Mouse (Mus musculus): ENCODE measurements around the gene Eef1a2. TPM values are rescaled to one million over a fixed set of nuclear protein-coding genes. Genes with fewer than 3 reads are reported as not detected.

Gene Eef1a2
- polyA plus RNA-seq, 1 experiment = not detected

- Histone ChIP-seq H3K4me1 (ENCODE audit: control insufficient read depth, insufficient read depth, low read length) (no peaks in the 10 kb centered on the region), H3K4me3 (ENCODE audit: insufficient read depth, low read length) (no peak overlapping the region), H3K27ac (ENCODE audit: insufficient read depth, low read depth, low read length) (no peak overlapping the region)
- no peak for TF ChIP-seq POLR2A (IDR thresholded peaks at IDR 0.05; ENCODE audit: borderline replicate concordance, low read depth, low read length)
- TF ChIP-seq CTCF (IDR thresholded peaks at IDR 0.05; ENCODE audit: low read depth, low read length) = no peak
Observed at GRCm38 (mm10) chr2:181136934-181137333, 19.9 kb downstream of the Eef1a2 start.

- H3K4me1 ChIP-seq (ENCODE audit: control insufficient read depth, insufficient read depth, low read length) = no peaks in the 10 kb centered on the region
- H3K27ac ChIP-seq (ENCODE audit: insufficient read depth, low read depth, low read length) = no peak overlapping the region
- H3K4me3 ChIP-seq (ENCODE audit: insufficient read depth, low read length) = no peak overlapping the region
- no peak for TF ChIP-seq CTCF (IDR thresholded peaks at IDR 0.05; ENCODE audit: low read depth, low read length)
- TF ChIP-seq POLR2A (IDR thresholded peaks at IDR 0.05; ENCODE audit: borderline replicate concordance, low read depth, low read length) = no peak
Observed at GRCm38 (mm10) chr2:181135446-181135818, 21.4 kb downstream of the Eef1a2 start.

GRCm38 (mm10) chr2:181134591-181135445 is 22.0 kb downstream of the Eef1a2 start, which contains the start of gene Kcnq2:
Gene Kcnq2 (minus strand): TSS chr2:181135300.
- H3K4me1 ChIP-seq (ENCODE audit: control insufficient read depth, insufficient read depth, low read length) = no peaks in the 10 kb centered on the region
- no peak within 1 kb of the TSS for H3K4me3 ChIP-seq (ENCODE audit: insufficient read depth, low read length)
- TF ChIP-seq POLR2A (IDR thresholded peaks at IDR 0.05; ENCODE audit: borderline replicate concordance, low read depth, low read length) (no peak), CTCF (IDR thresholded peaks at IDR 0.05; ENCODE audit: low read depth, low read length) (no peak)
- H3K27ac ChIP-seq (ENCODE audit: insufficient read depth, low read depth, low read length) = no peak within 1 kb of the TSS

DNA sequence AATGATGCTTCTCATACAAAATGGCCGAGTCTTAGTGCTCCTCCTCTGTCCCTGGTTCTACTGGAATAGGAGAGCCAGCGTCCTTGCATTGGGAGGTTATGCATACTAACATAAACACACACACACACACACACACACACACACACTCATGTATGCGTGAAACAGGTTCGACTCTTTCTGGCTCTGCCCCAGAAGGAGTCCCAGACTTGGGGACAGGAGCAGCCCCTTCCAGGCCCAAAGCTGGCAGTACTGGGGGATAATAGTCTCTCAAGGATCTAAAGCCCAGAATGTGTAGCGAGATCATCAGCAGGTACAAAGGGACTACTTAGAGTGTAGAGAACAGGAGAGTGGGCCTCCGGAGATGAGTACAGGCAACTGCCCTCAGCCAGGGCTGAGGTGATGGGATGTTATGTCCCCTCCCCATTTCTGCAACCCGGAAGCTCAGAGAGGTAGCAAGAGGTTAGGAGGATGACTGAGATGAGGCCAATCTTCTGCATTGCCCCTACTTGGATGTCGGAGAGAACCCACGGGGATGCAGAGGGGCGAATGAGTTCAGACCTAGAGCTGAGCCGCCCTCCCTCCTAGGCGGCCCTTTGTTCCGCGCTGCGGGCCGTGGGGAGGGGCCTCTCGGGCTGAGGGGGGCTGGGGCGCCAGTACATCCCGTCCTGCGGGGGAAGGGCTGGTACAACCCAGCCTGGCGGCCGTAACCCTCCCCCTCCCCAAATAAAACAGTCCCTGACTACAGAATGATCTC is 22.8 kb downstream of the Eef1a2 start:
- TF ChIP-seq CTCF (IDR thresholded peaks at IDR 0.05; ENCODE audit: low read depth, low read length) (no peak), POLR2A (IDR thresholded peaks at IDR 0.05; ENCODE audit: borderline replicate concordance, low read depth, low read length) (no peak)
- H3K4me3 ChIP-seq (ENCODE audit: insufficient read depth, low read length) = no peak overlapping the region
- H3K4me1 ChIP-seq (ENCODE audit: control insufficient read depth, insufficient read depth, low read length) = no peaks in the 10 kb centered on the region
- H3K27ac ChIP-seq (ENCODE audit: insufficient read depth, low read depth, low read length) = no peak overlapping the region

- H3K4me1 ChIP-seq (ENCODE audit: control insufficient read depth, insufficient read depth, low read length) = no peaks in the 10 kb centered on the region
- no peak for TF ChIP-seq CTCF (IDR thresholded peaks at IDR 0.05; ENCODE audit: low read depth, low read length)
- TF ChIP-seq POLR2A (IDR thresholded peaks at IDR 0.05; ENCODE audit: borderline replicate concordance, low read depth, low read length) = no peak
- no peak overlapping the region for H3K27ac ChIP-seq (ENCODE audit: insufficient read depth, low read depth, low read length)
- no peak overlapping the region for H3K4me3 ChIP-seq (ENCODE audit: insufficient read depth, low read length)
Observed at GRCm38 (mm10) chr2:181130245-181130644, 26.6 kb downstream of the Eef1a2 start.

- Histone ChIP-seq H3K4me1 (ENCODE audit: control insufficient read depth, insufficient read depth, low read length) (no peaks in the 10 kb centered on the region), H3K4me3 (ENCODE audit: insufficient read depth, low read length) (no peak overlapping the region), H3K27ac (ENCODE audit: insufficient read depth, low read depth, low read length) (no peak overlapping the region)
- TF ChIP-seq CTCF (IDR thresholded peaks at IDR 0.05; ENCODE audit: low read depth, low read length) (no peak), POLR2A (IDR thresholded peaks at IDR 0.05; ENCODE audit: borderline replicate concordance, low read depth, low read length) (no peak)
Observed at GRCm38 (mm10) chr2:181128963-181129362, 27.9 kb downstream of the Eef1a2 start.

DNA sequence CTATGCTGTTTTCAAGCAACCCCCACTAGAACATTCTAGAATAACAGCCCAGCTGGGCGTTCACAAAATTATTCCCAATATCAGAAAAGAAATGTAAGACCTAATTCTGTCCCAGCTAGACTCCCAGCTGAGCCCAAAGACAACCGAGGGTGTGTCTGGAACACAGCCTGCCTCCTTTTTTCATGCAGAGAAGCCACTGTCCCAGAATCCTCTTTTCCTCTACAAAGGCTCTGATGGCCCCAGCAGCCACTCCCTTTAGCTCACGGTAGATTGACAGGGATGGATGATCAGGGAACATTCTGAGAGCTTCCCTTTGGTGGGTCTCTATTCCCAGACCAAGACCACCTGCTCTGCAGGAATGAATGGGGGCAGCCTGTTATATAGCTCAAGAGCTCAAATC is 29.0 kb downstream of the Eef1a2 start:
- H3K27ac ChIP-seq (ENCODE audit: insufficient read depth, low read depth, low read length) = no peak overlapping the region
- no peaks in the 10 kb centered on the region for H3K4me1 ChIP-seq (ENCODE audit: control insufficient read depth, insufficient read depth, low read length)
- no peak overlapping the region for H3K4me3 ChIP-seq (ENCODE audit: insufficient read depth, low read length)
- TF ChIP-seq CTCF (IDR thresholded peaks at IDR 0.05; ENCODE audit: low read depth, low read length) (no peak), POLR2A (IDR thresholded peaks at IDR 0.05; ENCODE audit: borderline replicate concordance, low read depth, low read length) (no peak)

DNA sequence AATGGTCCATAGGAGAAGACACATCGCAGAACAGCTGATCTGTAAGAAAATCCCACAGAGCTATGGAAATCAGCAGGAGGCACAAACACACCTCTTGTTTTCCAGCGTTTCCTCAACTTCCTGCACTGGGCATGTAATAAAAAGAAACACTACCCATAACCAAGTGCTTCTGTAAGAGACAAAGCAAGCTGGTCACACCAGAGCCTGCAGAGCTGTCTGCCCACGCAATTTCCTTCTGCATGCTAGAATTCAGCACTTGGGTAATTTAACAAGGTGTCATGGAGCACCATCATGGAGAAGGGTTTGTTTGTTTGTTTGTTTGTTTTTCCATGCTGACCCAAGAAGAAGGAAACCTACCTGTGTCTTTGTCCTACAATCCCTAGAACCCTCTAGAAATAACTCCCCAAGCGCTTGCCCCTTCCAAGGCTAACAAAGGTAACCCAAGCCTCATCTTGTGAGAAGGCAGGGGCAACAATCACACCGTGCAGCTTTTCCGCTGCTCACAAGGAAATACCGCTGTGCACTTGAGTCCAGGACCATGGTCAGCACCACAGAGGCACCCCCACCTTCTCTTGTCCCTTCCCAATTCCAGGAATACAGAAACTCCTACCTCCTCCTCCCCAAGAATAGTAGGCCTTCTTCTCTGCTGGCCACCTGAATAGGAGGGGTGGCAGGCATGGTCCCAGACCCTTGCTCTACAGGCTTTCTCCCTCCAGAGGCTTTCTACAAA is 30.9 kb downstream of the Eef1a2 start:
- H3K27ac ChIP-seq (ENCODE audit: insufficient read depth, low read depth, low read length) = no peak overlapping the region
- no peak overlapping the region for H3K4me3 ChIP-seq (ENCODE audit: insufficient read depth, low read length)
- H3K4me1 ChIP-seq (ENCODE audit: control insufficient read depth, insufficient read depth, low read length) = no peaks in the 10 kb centered on the region
- TF ChIP-seq CTCF (IDR thresholded peaks at IDR 0.05; ENCODE audit: low read depth, low read length) (no peak), POLR2A (IDR thresholded peaks at IDR 0.05; ENCODE audit: borderline replicate concordance, low read depth, low read length) (no peak)

DNA sequence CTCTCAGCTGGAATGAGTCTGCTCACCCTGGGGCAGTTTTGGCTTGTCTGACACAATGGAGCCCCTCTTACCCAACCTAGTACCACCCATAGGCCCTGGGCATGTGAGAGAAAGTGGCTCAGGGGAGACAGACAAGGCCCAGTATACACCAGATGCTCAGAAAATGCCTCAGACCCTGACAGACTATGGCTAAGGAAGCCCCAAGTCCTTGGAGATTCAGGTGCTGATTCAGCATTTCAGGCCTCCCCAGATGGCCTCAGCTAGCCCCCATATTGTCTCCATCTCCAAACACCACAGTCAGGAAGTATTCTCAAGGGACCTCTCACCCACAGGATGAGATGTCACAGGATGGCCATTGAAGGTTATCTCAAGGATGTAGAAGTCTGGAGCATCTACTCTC is 34.2 kb downstream of the Eef1a2 start:
- TF ChIP-seq CTCF (IDR thresholded peaks at IDR 0.05; ENCODE audit: low read depth, low read length) (no peak), POLR2A (IDR thresholded peaks at IDR 0.05; ENCODE audit: borderline replicate concordance, low read depth, low read length) (no peak)
- Histone ChIP-seq H3K27ac (ENCODE audit: insufficient read depth, low read depth, low read length) (no peak overlapping the region), H3K4me3 (ENCODE audit: insufficient read depth, low read length) (no peak overlapping the region)

More for the DNA sequence above, 34.2 kb downstream of the Eef1a2 start:
- H3K4me1 ChIP-seq (ENCODE audit: control insufficient read depth, insufficient read depth, low read length) = no peaks in the 10 kb centered on the region
